Mouse (Mus musculus): Measurements from ENCODE around the gene Vipr1. TPM values are rescaled to one million over a fixed set of nuclear protein-coding genes. Genes with fewer than 3 reads are reported as not detected.

The Vipr1 gene
- total and polyA plus RNA-seq, 3 experiments = 0.08 to 0.11 TPM; not detected in 1

GRCm38 (mm10) chr9:121641235-121641915 lies 1.1 kb upstream of the Vipr1 start:
- in situ Hi-C loops (cut with MboI; ENCODE audit: low pct_ligation_motif_present, low pct_unique_long_range_greater_than_20kb, low sequenced_read_pairs) = no loop called here
- H3K27me3 ChIP-seq (replicated peaks) = peaks cover 31% of the 10 kb centered on the region

GRCm38 (mm10) chr9:121642001-121642400 lies 515 bp upstream of the Vipr1 start, which contains the start of gene Lyzl4:
Lyzl4 (minus strand) TSS chr9:121642096.
- peaks cover 32% of the 10 kb centered on the region for H3K27me3 ChIP-seq (replicated peaks)
- no peaks in the 10 kb centered on the region for H3K4me1 ChIP-seq (ENCODE audit: control insufficient read depth in 1 of 2, insufficient read depth in 2 of 2)
- DNase-seq (ENCODE audit: extremely low read depth) = no peak
- H3K9me3 ChIP-seq (replicated peaks; ENCODE audit: low read length) = peaks cover 17% of the 10 kb centered on the region
- in situ Hi-C loops (cut with MboI; ENCODE audit: low pct_ligation_motif_present, low pct_unique_long_range_greater_than_20kb, low sequenced_read_pairs) (no loop called here), dilution Hi-C loops (cut with MboI; ENCODE audit: extremely low pct_ligation_motif_present, extremely low pct_unique_long_range_greater_than_20kb, low sequenced_read_pairs) (no loop called here)
- no peak within 1 kb of the TSS for H3K4me3 ChIP-seq (replicated peaks in 1 of 3; ENCODE audit: low read depth in 2 of 3, low read length in 2 of 3, poor library complexity in 1 of 3)
- H3K27ac ChIP-seq (ENCODE audit: insufficient read depth, low read depth) = no peak within 1 kb of the TSS
- no peaks in the 10 kb centered on the region for H3K79me2 ChIP-seq (replicated peaks; ENCODE audit: control insufficient read depth, extremely low read depth, insufficient read depth, poor library complexity, severe bottlenecking)
- no peak within 1 kb of the TSS; the same call in 1 of the 2 replicates for H3K4me2 ChIP-seq (ENCODE audit: insufficient read depth, low read depth, poor library complexity, severe bottlenecking)
- no peak within 1 kb of the TSS for H3K9ac ChIP-seq (ENCODE audit: insufficient read depth, low read depth)
- H3K36me3 ChIP-seq (replicated peaks in 1 of 2; ENCODE audit: control insufficient read depth in 1 of 2, insufficient read depth in 1 of 2, low read length in 1 of 2) = no peaks in the 10 kb centered on the region
- no peak for TF ChIP-seq NRF1 (IDR thresholded peaks at IDR 0.05; ENCODE audit: low read depth, low read length)
- TF ChIP-seq POLR2A (IDR thresholded peaks at IDR 0.05; ENCODE audit: low read depth, low read length) = no peak
- no peak for TF ChIP-seq POLR2AphosphoS2 (IDR thresholded peaks at IDR 0.05; ENCODE audit: low read depth, low read length)
- no peak for TF ChIP-seq ZMIZ1 (IDR thresholded peaks at IDR 0.05; ENCODE audit: low read depth, low read length)
- no peak for TF ChIP-seq E2F4 (IDR thresholded peaks at IDR 0.05; ENCODE audit: insufficient replicate concordance, low read depth, low read length)
- TF ChIP-seq ZKSCAN1 (IDR thresholded peaks at IDR 0.05; ENCODE audit: borderline replicate concordance, low read depth, low read length) = no peak
- no peak for TF ChIP-seq SMC3 (IDR thresholded peaks at IDR 0.05; ENCODE audit: low read depth, low read length)
- TF ChIP-seq USF1 (IDR thresholded peaks at IDR 0.05; ENCODE audit: low read depth, low read length) = no peak
- no peak for TF ChIP-seq MAX (IDR thresholded peaks at IDR 0.05; ENCODE audit: low read length)
- no peak for TF ChIP-seq KAT2A (IDR thresholded peaks at IDR 0.05; ENCODE audit: insufficient replicate concordance, low read length)
- TF ChIP-seq ETS1 (conservative IDR thresholded peaks at IDR 0.05; ENCODE audit: low read depth, low read length) = no peak
- no peak for TF ChIP-seq JUND (conservative IDR thresholded peaks at IDR 0.05; ENCODE audit: low read depth, low read length)
- no peak for TF ChIP-seq BHLHE40 (IDR thresholded peaks at IDR 0.05; ENCODE audit: low read depth, low read length)
- TF ChIP-seq HCFC1 (IDR thresholded peaks at IDR 0.05; ENCODE audit: low read depth, low read length) = no peak
- TF ChIP-seq MEF2A (IDR thresholded peaks at IDR 0.05; ENCODE audit: borderline replicate concordance, low read depth, low read length) = no peak
- TF ChIP-seq JUN (IDR thresholded peaks at IDR 0.05; ENCODE audit: insufficient read depth, low read depth, low read length) = no peak
- TF ChIP-seq CHD2 (IDR thresholded peaks at IDR 0.05; ENCODE audit: low read length) = no peak
- no peak for TF ChIP-seq RCOR1 (conservative IDR thresholded peaks at IDR 0.05; ENCODE audit: low read depth, low read length)
- no peak for TF ChIP-seq ELF1 (IDR thresholded peaks at IDR 0.05; ENCODE audit: low read depth, low read length)

More at GRCm38 (mm10) chr9:121641235-121641915, 1.1 kb upstream of the Vipr1 start:
- Histone ChIP-seq H3K4me2 (ENCODE audit: insufficient read depth, low read depth, poor library complexity, severe bottlenecking) (no peak overlapping the region), H3K9me3 (replicated peaks; ENCODE audit: low read length) (peaks cover 17% of the 10 kb centered on the region), H3K36me3 (replicated peaks in 1 of 2; ENCODE audit: control insufficient read depth in 1 of 2, insufficient read depth in 1 of 2, low read length in 1 of 2) (no peaks in the 10 kb centered on the region), H3K4me1 (ENCODE audit: control insufficient read depth in 1 of 2, insufficient read depth in 2 of 2) (no peaks in the 10 kb centered on the region), H3K4me3 (replicated peaks in 1 of 3; ENCODE audit: low read depth in 2 of 3, low read length in 2 of 3, poor library complexity in 1 of 3) (no peak overlapping the region), H3K27ac (ENCODE audit: insufficient read depth, low read depth) (no peak overlapping the region), H3K9ac (ENCODE audit: insufficient read depth, low read depth) (no peak overlapping the region), H3K79me2 (replicated peaks; ENCODE audit: control insufficient read depth, extremely low read depth, insufficient read depth, poor library complexity, severe bottlenecking) (no peaks in the 10 kb centered on the region)
- dilution Hi-C loops (cut with MboI; ENCODE audit: extremely low pct_ligation_motif_present, extremely low pct_unique_long_range_greater_than_20kb, low sequenced_read_pairs) = no loop called here
- no peak for TF ChIP-seq POLR2AphosphoS2 (IDR thresholded peaks at IDR 0.05; ENCODE audit: low read depth, low read length)
- TF ChIP-seq ELF1 (IDR thresholded peaks at IDR 0.05; ENCODE audit: low read depth, low read length) = no peak
- DNase-seq (ENCODE audit: extremely low read depth) = no peak
